Mouse (Mus musculus) liver, embryonic 16.5 days (tissue): ENCODE measurements around the gene Morc3. TPM values are rescaled to one million over a fixed set of nuclear protein-coding genes. Genes with fewer than 3 reads are reported as not detected.

Experiments
- ATAC-seq: fragments of 200-750 bp; cut with Nextera tagmentation; 2 replicates; pipeline ENCODE4 v1.8.0; 2017; ENCODE audit warnings: low read depth, mild to moderate bottlenecking, moderate number of reproducible peaks, moderate library complexity
- H3K27ac ChIP-seq: fragments of 300-500 bp; sonication (generic); 2 replicates; pipeline ENCODE4 v1.5.1; 2014; ENCODE audit warnings: mild to moderate bottlenecking, low read length
- H3K27me3 ChIP-seq: fragments of 300-500 bp; sonication (generic); 2 replicates; pipeline ENCODE4 v1.6.1; 2014; ENCODE audit warnings: low read depth, low read length, mixed read lengths; ENCODE audit not compliant: control insufficient read depth, insufficient read depth
- H3K36me3 ChIP-seq: fragments of 300-500 bp; sonication (generic); 2 replicates; pipeline ENCODE4 v1.6.1; 2014; ENCODE audit warnings: mild to moderate bottlenecking; ENCODE audit not compliant: control insufficient read depth, insufficient read depth
- H3K4me1 ChIP-seq: fragments of 300-500 bp; sonication (generic); 2 replicates; pipeline ENCODE4 v1.6.1; 2014; ENCODE audit warnings: low read depth, low read length, mixed read lengths; ENCODE audit not compliant: control insufficient read depth
- H3K4me2 ChIP-seq: fragments of 300-500 bp; sonication (generic); 2 replicates; pipeline ENCODE4 v1.6.1; 2014; ENCODE audit warnings: low read depth, low read length, mixed read lengths
- H3K4me3 ChIP-seq: fragments of 300-500 bp; sonication (generic); 2 replicates; pipeline ENCODE4 v1.5.1; 2014; ENCODE audit warnings: low read depth, mild to moderate bottlenecking, low read length
- H3K9ac ChIP-seq: fragments of 300-500 bp; sonication (generic); 2 replicates; pipeline ENCODE4 v1.6.1; 2014; ENCODE audit warnings: low read depth, low read length
- H3K9me3 ChIP-seq: fragments of 300-500 bp; sonication (generic); replicated peaks from 2 replicates; pipeline ENCODE4 v1.6.1; 2016; ENCODE audit warnings: low read length; ENCODE audit not compliant: control insufficient read depth
- WGBS: fragments of 180-500 bp; shearing (Covaris S2); extraction: QIAGEN DNeasy Blood & Tissue Kit; methylation state at CpG from one replicate; pipeline ENCODE4 v1.1.7; 2014; ENCODE audit not compliant: insufficient replicate concordance; 5-methylcytosine and 5-hydroxymethylcytosine counted together
- polyA plus RNA-seq: library from polyadenylated mRNA; unstranded; fragments of >200 nt; fragmentation: Nextera tagmentation; extraction: Ambion mirVana; gene quantifications from 2 replicates; pipeline ENCODE4 v1.2.1, GENCODE M21; 2015

Gene Morc3
- polyA plus RNA-seq, 1 experiment from 2014 or later, result 15.7 TPM

DNA sequence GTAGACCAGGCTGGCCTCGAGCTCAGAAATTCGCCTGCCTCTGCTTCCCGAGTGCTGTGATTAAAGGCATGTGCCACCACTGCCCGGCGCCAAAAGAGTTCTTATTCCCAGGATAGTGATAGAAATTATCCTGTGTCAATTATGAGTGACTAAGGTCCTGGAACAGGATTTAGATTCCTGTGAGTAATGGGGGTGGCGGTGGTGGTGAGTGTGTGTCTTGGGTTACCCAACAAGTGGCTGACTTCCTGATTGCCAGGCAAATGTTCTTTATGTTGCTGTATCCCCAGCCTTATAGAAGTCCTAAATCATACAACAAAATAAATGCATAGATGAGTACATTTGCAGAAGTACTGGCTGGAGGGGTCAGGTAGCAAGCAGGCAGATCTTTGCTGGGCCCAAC is 1.6 kb downstream of the Morc3 start:
- Histone ChIP-seq H3K36me3 (no peaks in the 10 kb centered on the region), H3K4me3 (peak overlapping the region; percentile 90), H3K27ac (0 out of 2 replicates have a peak overlapping the region, but pooled peaks have one; percentile 13), H3K27me3 (no peaks in the 10 kb centered on the region), H3K4me1 (peaks cover 27% of the 10 kb centered on the region), H3K9ac (no peak overlapping the region; the same call in none of the 2 replicates), H3K4me2 (peak overlapping the region; percentile 89), H3K9me3 (no peaks in the 10 kb centered on the region)
- WGBS, result 81% methylated on average over 6 of the region's 6 CpGs
- ATAC-seq, result no peak

DNA sequence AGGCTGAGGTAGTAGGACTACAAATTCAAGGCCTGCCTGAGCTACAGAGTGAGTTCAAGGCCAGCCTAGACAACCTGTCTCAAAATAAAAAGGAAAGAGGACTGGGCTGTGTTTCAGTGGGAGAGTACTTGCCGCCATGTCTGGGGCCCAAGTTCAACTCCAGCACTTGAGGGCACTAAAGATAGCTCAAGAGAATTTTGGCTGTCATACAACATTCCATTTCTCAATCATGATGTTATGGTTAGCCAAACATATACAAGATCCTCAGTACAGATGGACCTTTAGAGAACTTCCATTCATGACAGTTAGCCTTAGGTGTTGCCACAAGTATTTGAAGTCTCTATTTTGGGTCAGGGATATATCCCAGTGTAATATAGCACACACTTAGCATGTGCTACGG is 2.2 kb downstream of the Morc3 start:
- Histone ChIP-seq H3K4me2 (peak overlapping the region; percentile 89), H3K27ac (no peak overlapping the region)
- no peak for ATAC-seq

DNA sequence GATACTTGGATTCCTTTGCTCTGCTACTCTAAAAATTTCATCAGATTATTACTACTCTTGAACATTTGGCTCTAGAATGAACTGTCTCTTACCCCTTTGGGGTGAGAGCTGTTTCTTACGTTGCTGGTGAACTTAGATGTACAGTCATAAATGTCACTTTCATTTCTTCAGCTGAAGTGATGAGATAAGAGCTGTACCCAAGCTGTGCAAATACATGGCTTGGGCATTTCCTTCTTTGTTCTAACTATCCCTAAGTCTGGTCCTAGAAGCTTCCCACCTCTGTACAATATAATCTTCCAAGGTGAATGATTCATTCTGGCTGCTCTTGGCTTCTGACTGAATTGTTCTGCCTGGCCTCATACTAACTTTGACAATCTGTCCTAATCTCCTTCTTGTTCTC is 7.1 kb downstream of the Morc3 start:
- Histone ChIP-seq H3K4me3 (no peak overlapping the region), H3K36me3 (peaks cover 3% of the 10 kb centered on the region; the same call in 1 of the 2 replicates), H3K9ac (no peak overlapping the region), H3K27me3 (no peaks in the 10 kb centered on the region), H3K9me3 (no peaks in the 10 kb centered on the region), H3K4me1 (peaks cover 9% of the 10 kb centered on the region), H3K4me2 (no peak overlapping the region), H3K27ac (no peak overlapping the region)
- 48% methylated on average over 1 of the region's 1 CpGs for WGBS
- ATAC-seq, result no peak

More for the DNA sequence above, 2.2 kb downstream of the Morc3 start:
- peak overlapping the region; percentile 90; the same call in 1 of the 2 replicates for H3K4me3 ChIP-seq
- H3K27me3 ChIP-seq, result no peaks in the 10 kb centered on the region
- H3K9me3 ChIP-seq, result no peaks in the 10 kb centered on the region
- H3K36me3 ChIP-seq, result no peaks in the 10 kb centered on the region
- peaks cover 27% of the 10 kb centered on the region for H3K4me1 ChIP-seq
- WGBS, result 81% methylated on average over 2 of the region's 2 CpGs
- no peak overlapping the region for H3K9ac ChIP-seq

DNA sequence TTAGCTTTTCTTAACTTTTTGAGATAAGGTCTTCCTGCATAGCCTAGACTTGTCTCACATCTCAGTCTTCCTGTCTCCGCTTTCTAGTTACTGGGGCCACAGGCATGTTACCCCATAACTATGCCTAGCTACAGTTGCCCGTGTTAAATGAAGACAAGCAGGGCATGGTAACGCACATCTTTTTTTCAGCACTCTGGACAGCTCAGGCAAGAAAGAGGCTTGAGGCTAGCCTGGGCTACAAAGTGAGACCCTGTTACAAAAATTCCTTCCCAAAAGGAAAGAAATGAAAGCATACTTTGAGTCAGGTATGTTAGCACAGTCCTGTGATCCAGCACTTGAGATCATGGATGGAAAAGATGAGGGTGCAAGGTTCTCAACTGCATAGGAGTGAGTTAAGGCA is 18.6 kb downstream of the Morc3 start:
- 91% methylated on average over 3 of the region's 3 CpGs for WGBS
- Histone ChIP-seq H3K27me3 (no peaks in the 10 kb centered on the region), H3K4me2 (no peak overlapping the region), H3K9ac (no peak overlapping the region), H3K36me3 (peaks cover 59% of the 10 kb centered on the region), H3K4me1 (no peaks in the 10 kb centered on the region), H3K27ac (no peak overlapping the region), H3K4me3 (no peak overlapping the region), H3K9me3 (no peaks in the 10 kb centered on the region)
- no peak for ATAC-seq

DNA sequence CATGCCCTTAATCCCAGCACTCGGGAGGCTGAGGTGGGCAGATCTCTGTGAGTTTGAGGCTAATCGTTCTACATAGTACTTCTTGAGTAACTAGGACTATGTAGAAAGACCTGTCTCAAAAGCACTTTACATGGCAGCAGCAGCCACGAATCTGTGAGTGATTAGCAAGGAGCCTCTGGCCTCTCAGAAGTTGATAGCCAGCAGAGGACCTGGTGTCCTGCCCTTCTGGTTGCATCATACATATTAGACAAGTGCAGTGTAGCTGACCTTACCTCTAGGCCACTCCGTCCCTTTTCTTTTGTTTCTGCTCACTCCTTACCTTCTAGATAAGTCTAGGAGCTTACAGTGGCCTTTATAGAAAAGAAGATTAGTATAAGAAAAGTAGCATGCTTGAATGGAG is 28.0 kb downstream of the Morc3 start:
- Histone ChIP-seq H3K4me2 (no peak overlapping the region), H3K9me3 (no peaks in the 10 kb centered on the region), H3K27ac (no peak overlapping the region), H3K4me1 (no peaks in the 10 kb centered on the region), H3K4me3 (no peak overlapping the region), H3K9ac (no peak overlapping the region), H3K27me3 (no peaks in the 10 kb centered on the region), H3K36me3 (peaks cover 48% of the 10 kb centered on the region)
- no peak for ATAC-seq
- WGBS, result 79% methylated on average over 4 of the region's 4 CpGs

DNA sequence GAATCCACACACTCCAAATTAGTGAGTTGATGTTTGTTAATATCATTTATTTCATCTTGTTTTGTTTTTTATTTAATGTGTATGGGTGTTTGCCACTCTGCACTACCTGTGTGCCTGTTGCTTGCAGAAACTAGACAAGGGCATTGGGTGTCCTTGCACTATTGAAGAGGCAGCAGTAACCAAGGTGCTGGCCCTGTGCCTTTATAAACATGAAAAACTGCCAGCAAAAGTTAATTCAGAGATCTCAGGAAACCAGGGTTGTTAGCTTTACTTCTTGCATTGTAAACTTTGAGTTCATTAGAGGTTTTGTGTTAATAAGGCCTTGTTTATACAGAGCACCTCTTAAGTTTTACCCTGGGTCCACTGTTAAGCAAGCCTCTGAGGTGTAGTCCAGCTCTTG is 28.8 kb downstream of the Morc3 start:
- no peaks in the 10 kb centered on the region for H3K4me1 ChIP-seq
- H3K27ac ChIP-seq, result no peak overlapping the region
- no peak for ATAC-seq
- no peak overlapping the region for H3K4me2 ChIP-seq
- H3K4me3 ChIP-seq, result no peak overlapping the region
- no peak overlapping the region for H3K9ac ChIP-seq
- no peaks in the 10 kb centered on the region for H3K9me3 ChIP-seq
- H3K27me3 ChIP-seq, result no peaks in the 10 kb centered on the region
- H3K36me3 ChIP-seq, result peaks cover 50% of the 10 kb centered on the region

DNA sequence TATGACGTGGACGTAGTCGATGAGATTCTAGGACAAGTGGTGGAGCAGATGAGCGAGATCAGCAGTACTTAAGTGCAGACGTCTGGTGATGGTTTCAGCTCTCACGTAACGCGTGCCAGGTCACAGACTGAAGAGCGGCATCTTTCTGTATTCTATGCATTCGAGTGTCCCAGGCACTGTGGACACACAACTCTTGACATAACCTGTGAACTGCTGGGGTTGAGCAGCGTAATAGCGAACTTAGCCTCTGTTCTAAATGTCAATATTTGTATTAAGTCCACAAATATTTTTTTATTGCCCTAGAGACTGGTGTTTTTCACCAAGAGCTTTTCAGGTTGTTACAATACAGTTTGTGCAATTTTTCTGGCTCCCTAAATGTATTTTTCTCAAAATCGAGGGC is 42.9 kb downstream of the Morc3 start:
- Histone ChIP-seq H3K27me3 (no peaks in the 10 kb centered on the region), H3K4me3 (no peak overlapping the region), H3K36me3 (peaks cover 52% of the 10 kb centered on the region), H3K9me3 (no peaks in the 10 kb centered on the region), H3K4me1 (no peaks in the 10 kb centered on the region), H3K27ac (no peak overlapping the region), H3K9ac (no peak overlapping the region), H3K4me2 (no peak overlapping the region)
- peak; percentile 43 for ATAC-seq
- 79% methylated on average over 13 of the region's 13 CpGs for WGBS

DNA sequence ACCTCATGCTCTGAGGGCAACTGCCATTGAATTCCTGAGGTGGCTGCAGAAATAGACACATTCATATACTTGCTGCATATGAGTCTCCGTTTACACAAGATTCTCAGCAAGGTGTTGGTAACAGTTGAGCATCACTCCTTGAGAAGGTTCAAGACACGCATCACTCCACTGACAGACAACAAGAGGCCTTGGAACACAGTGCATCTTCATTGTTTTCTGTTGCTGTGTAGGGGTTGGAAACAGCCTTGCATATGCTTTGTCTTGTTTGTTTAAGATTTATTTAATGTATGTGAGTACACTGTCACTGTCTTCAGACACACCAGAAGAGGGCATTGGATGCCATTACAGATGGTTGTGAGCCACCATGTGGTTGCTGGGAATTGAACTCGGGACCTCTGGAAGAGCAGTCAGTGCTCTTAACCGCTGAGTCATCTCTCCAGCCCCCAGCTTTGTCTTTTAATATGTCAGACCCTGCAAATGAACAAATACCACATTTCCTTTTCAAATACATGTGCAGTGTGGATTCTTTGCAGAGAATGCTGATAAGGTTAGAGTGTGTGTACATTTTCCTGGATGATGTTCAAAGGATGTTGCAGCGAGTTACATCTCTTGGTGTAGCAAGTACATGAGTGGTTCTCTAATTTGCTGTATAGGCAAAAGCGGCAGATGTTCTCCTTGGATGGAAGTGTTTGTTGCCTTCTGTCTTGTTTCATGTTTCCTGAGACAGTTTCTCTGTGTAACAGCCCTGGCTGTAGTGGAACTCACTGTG is 45.9 kb downstream of the Morc3 start:
- Histone ChIP-seq H3K36me3 (peaks cover 28% of the 10 kb centered on the region), H3K27ac (no peak overlapping the region), H3K4me3 (no peak overlapping the region), H3K9me3 (no peaks in the 10 kb centered on the region), H3K27me3 (no peaks in the 10 kb centered on the region), H3K4me1 (no peaks in the 10 kb centered on the region), H3K4me2 (no peak overlapping the region), H3K9ac (no peak overlapping the region)
- no peak for ATAC-seq
- 73% methylated on average over 6 of the region's 6 CpGs for WGBS

DNA sequence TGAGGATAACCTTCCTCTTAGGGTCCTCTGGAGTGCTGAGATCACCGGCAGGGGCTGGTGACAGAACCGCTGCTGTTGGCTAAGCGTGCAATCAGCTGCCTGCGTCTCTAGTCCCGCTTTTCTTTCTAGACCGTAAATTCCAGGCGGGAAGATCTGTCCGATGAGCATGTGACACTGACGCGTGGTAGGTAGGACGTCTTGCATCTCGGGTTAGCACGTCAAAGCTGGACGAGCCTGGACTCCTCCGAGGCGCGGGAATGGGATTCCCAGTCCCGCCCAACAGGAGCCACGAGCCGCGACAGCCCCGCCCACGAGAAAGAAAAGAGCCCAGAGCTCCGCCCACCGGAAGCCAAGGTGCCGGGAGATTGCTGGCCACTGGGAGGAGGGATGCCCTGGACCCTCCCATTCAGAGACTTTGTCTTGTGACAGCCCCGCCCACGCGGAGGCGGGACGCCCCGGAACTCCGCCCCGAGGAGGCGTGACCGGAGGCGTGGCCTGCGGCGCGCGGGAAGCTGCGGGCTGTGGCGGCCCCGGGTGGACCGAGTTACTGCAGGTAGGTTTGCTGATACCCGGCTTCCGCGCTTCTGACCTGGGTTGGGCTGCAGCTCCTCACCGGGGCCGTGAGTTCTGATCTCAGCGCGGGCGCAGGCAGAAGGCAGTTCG is 51.6 kb downstream of the Morc3 start, which contains the start of gene Chaf1b:
Gene Chaf1b, plus strand, starts transcription at position 479 of the 663 bp plus-strand sequence.
- H3K9ac ChIP-seq, result peak within 1 kb of the TSS; percentile 75
- peak; percentile 90 for ATAC-seq
- H3K9me3 ChIP-seq, result no peaks in the 10 kb centered on the region
- H3K4me2 ChIP-seq, result peak within 1 kb of the TSS; percentile 96
- under 1% methylated on average over 54 of the region's 54 CpGs for WGBS
- peak within 1 kb of the TSS; percentile 90 for H3K4me3 ChIP-seq
- H3K4me1 ChIP-seq, result peaks cover 21% of the 10 kb centered on the region
- peak within 1 kb of the TSS; percentile 45; the same call in 1 of the 2 replicates for H3K27ac ChIP-seq
- H3K27me3 ChIP-seq, result no peaks in the 10 kb centered on the region
- no peaks in the 10 kb centered on the region for H3K36me3 ChIP-seq
